Mouse (Mus musculus): ENCODE results near the gene Lifr. TPM values are rescaled to one million over a fixed set of nuclear protein-coding genes. Genes with fewer than 3 reads are reported as not detected.

Gene Lifr
- polyA plus RNA-seq, 1 experiment: 14.8 TPM

GRCm38 (mm10) chr15:7082901-7083300, 7.5 kb upstream of the Lifr start:
- TF ChIP-seq SRF (IDR thresholded peaks at IDR 0.05; ENCODE audit: control insufficient read depth, insufficient read length, low read depth) (no peak), TCF3 (IDR thresholded peaks at IDR 0.05; ENCODE audit: insufficient read length, low read depth) (no peak), POLR2AphosphoS2 (IDR thresholded peaks at IDR 0.05; ENCODE audit: insufficient read length, low read depth) (no peak)
- Histone ChIP-seq H3K27me3 (ENCODE audit: control insufficient read depth, insufficient read depth, insufficient read length) (no peaks in the 10 kb centered on the region), H3K79me2 (ENCODE audit: control insufficient read depth, insufficient read depth) (no peaks in the 10 kb centered on the region), H3K4me2 (ENCODE audit: low read depth) (no peak overlapping the region), H3K4me3 (no peak overlapping the region), H3ac (ENCODE audit: control insufficient read depth, insufficient read length) (no peak overlapping the region), H3K36me3 (ENCODE audit: control insufficient read depth, insufficient read depth) (no peaks in the 10 kb centered on the region)

DNA sequence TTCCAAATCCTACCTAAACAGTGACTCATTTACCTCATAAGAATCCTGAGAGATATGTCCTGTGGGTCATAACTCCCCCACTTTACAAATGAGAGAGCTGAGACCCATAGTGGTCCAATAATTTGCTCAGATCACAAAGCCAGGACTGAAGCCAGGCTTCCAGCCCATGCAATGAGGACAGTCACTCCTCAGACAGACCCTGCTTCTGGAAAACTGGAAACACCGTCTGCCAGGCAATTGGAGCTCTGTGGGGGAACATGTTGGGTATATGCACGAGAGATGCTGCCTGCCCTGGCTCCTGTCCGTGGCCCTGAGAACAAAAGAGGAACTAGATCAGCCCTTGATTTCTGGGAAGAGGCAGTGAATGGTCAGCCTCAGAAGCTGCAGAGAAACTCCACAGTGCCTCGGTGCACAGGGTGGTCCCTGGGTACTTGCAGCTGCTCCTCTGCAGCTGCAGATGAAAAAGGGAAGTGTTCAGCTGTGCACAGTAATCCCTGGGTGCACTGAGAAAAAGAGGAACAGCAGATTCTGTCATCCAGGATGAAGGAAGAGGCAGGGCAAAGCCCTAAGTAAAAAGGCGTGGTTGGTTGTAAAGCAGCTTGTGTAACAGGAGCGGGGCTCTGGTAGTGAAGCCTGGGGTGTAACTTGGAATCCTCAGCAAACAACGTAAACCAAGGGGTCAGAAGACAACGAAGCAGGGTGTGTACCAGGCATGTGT, 5.5 kb upstream of the Lifr start:
- no peak overlapping the region for H3K4me3 ChIP-seq
- H3K27me3 ChIP-seq (ENCODE audit: control insufficient read depth, insufficient read depth, insufficient read length): no peaks in the 10 kb centered on the region
- H3K36me3 ChIP-seq (ENCODE audit: control insufficient read depth, insufficient read depth): no peaks in the 10 kb centered on the region
- H3K79me2 ChIP-seq (ENCODE audit: control insufficient read depth, insufficient read depth): no peaks in the 10 kb centered on the region
- no peak overlapping the region for H3ac ChIP-seq (ENCODE audit: control insufficient read depth, insufficient read length)
- H3K4me2 ChIP-seq (ENCODE audit: low read depth): peak overlapping the region; percentile 52
- peak in 2 of 3 experiments; percentile 27 to 75 for TF ChIP-seq MYOG (IDR thresholded peaks at IDR 0.05; ENCODE audit: control insufficient read depth in 1 of 3, insufficient read depth in 1 of 3, insufficient read length in 2 of 3, low read depth in 2 of 3)
- TF ChIP-seq MAX (IDR thresholded peaks at IDR 0.05; ENCODE audit: low read depth): no peak
- no peak for TF ChIP-seq TCF3 (IDR thresholded peaks at IDR 0.05; ENCODE audit: insufficient read length, low read depth)
- no peak for TF ChIP-seq E2F4 (IDR thresholded peaks at IDR 0.05; ENCODE audit: insufficient read depth)
- TF ChIP-seq TCF12 (IDR thresholded peaks at IDR 0.05; ENCODE audit: insufficient read depth, poor library complexity, severe bottlenecking): peak; percentile 57
- no peak for TF ChIP-seq REST (IDR thresholded peaks at IDR 0.05; ENCODE audit: insufficient read depth, insufficient read length)
- no peak for TF ChIP-seq POLR2A (IDR thresholded peaks at IDR 0.05; ENCODE audit: insufficient read length, low read depth)
- no peak for TF ChIP-seq SRF (IDR thresholded peaks at IDR 0.05; ENCODE audit: control insufficient read depth, insufficient read length, low read depth)
- TF ChIP-seq MYOD1 (IDR thresholded peaks at IDR 0.05; ENCODE audit: control insufficient read depth in 1 of 3, insufficient read length in 2 of 3, low read depth in 2 of 3): peak in 2 of 3 experiments; percentile 65 to 80
- no peak for TF ChIP-seq CEBPB (IDR thresholded peaks at IDR 0.05; ENCODE audit: insufficient read depth, poor library complexity, severe bottlenecking)
- no peak for TF ChIP-seq USF1 (IDR thresholded peaks at IDR 0.05; ENCODE audit: low read depth)
- no peak for TF ChIP-seq POLR2AphosphoS2 (IDR thresholded peaks at IDR 0.05; ENCODE audit: insufficient read length, low read depth)

DNA sequence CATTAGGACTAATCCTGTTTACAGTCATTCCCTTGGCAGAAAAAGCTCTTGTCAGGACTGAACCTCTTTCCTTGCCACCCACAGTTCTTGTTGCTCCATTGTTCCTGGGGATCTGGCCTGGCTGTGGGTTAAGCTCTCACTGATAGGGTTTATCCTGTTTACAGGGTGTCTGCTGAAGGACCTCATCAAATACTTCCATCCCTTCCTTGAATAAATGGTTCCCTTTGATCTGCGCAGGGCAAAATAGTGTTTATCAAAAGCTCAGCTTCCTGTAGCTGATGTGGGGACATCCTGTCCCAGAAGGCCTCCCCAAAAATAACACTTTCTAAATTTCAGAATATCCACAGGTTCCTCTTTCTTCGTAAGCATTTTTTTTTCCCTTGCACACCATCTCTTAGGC, 1.7 kb upstream of the Lifr start:
- TF ChIP-seq MAX (IDR thresholded peaks at IDR 0.05; ENCODE audit: low read depth) (no peak), USF1 (IDR thresholded peaks at IDR 0.05; ENCODE audit: low read depth) (no peak), SRF (IDR thresholded peaks at IDR 0.05; ENCODE audit: control insufficient read depth, insufficient read length, low read depth) (no peak), CEBPB (IDR thresholded peaks at IDR 0.05; ENCODE audit: insufficient read depth, poor library complexity, severe bottlenecking) (no peak), TCF3 (IDR thresholded peaks at IDR 0.05; ENCODE audit: insufficient read length, low read depth) (no peak)
- H3K4me3 ChIP-seq: no peak overlapping the region
- no peaks in the 10 kb centered on the region for H3K79me2 ChIP-seq (ENCODE audit: control insufficient read depth, insufficient read depth)
- H3K36me3 ChIP-seq (ENCODE audit: control insufficient read depth, insufficient read depth): no peaks in the 10 kb centered on the region
- no peak overlapping the region for H3ac ChIP-seq (ENCODE audit: control insufficient read depth, insufficient read length)
- H3K4me2 ChIP-seq (ENCODE audit: low read depth): no peak overlapping the region
- no peaks in the 10 kb centered on the region for H3K27me3 ChIP-seq (ENCODE audit: control insufficient read depth, insufficient read depth, insufficient read length)

DNA sequence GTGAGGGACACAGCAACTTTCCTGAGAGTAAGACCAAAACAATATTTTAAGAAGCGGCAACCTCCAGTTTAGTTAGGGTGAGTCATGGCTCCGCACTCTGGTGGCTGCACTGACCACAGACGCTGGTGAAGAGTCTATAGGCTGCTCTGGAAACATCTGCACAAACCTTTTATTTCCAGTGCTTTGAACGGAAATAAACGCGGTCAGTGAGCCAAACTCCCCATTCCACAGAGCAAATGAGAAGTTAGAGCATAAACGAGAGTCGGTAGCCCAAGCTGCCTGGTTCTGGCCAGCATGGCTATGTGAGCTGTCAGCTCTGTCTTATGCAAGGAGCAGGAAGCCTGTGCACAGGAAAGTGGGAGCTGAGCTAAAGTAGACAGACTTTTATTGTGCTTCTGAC, 1.9 kb downstream of the Lifr start:
- Histone ChIP-seq H3K27me3 (ENCODE audit: control insufficient read depth, insufficient read depth, insufficient read length) (no peaks in the 10 kb centered on the region), H3K4me3 (no peak overlapping the region), H3K79me2 (ENCODE audit: control insufficient read depth, insufficient read depth) (no peaks in the 10 kb centered on the region), H3ac (ENCODE audit: control insufficient read depth, insufficient read length) (no peak overlapping the region), H3K36me3 (ENCODE audit: control insufficient read depth, insufficient read depth) (no peaks in the 10 kb centered on the region), H3K4me2 (ENCODE audit: low read depth) (peak overlapping the region; percentile 74)
- TF ChIP-seq MAX (IDR thresholded peaks at IDR 0.05; ENCODE audit: low read depth) (no peak), CEBPB (IDR thresholded peaks at IDR 0.05; ENCODE audit: insufficient read depth, poor library complexity, severe bottlenecking) (0 out of 2 replicates have a peak, but pooled peaks have one; percentile 10)

DNA sequence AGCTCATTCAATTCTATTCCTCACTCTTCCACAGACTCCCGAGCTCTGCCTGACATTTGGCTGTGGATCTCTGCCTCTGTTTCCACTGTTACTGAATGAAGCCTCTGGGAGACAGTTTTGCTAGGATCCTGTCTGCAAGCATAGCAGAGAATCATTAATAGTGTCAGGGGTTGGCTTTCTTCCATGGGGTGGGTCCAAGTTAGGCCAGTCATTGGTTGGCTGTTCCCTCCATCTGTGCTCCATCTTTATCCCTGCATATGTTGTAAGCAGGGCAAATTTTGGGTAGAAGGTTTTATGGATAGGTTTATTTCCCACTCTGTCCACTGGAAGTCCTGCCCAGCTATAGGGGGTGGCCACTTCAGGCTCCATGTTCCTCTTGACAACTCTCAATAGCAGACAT, 9.0 kb downstream of the Lifr start:
- no peak overlapping the region for H3K4me2 ChIP-seq (ENCODE audit: low read depth)
- H3K36me3 ChIP-seq (ENCODE audit: control insufficient read depth, insufficient read depth): no peaks in the 10 kb centered on the region
- no peaks in the 10 kb centered on the region for H3K79me2 ChIP-seq (ENCODE audit: control insufficient read depth, insufficient read depth)
- no peak overlapping the region for H3K4me3 ChIP-seq
- TF ChIP-seq POLR2A (IDR thresholded peaks at IDR 0.05; ENCODE audit: insufficient read length, low read depth) (no peak), MYOD1 (IDR thresholded peaks at IDR 0.05; ENCODE audit: control insufficient read depth in 1 of 3, insufficient read length in 2 of 3, low read depth in 2 of 3) (no peak), MYOG (IDR thresholded peaks at IDR 0.05; ENCODE audit: control insufficient read depth in 1 of 3, insufficient read depth in 1 of 3, insufficient read length in 2 of 3, low read depth in 2 of 3) (no peak), CEBPB (IDR thresholded peaks at IDR 0.05; ENCODE audit: insufficient read depth, poor library complexity, severe bottlenecking) (no peak), E2F4 (IDR thresholded peaks at IDR 0.05; ENCODE audit: insufficient read depth) (no peak), TCF12 (IDR thresholded peaks at IDR 0.05; ENCODE audit: insufficient read depth, poor library complexity, severe bottlenecking) (no peak)
- H3ac ChIP-seq (ENCODE audit: control insufficient read depth, insufficient read length): no peak overlapping the region
- no peaks in the 10 kb centered on the region for H3K27me3 ChIP-seq (ENCODE audit: control insufficient read depth, insufficient read depth, insufficient read length)

Data from myocyte (in vitro differentiated cells).